Mouse (Mus musculus) cerebellum, adult 2 months (tissue): ENCODE measurements around the gene Top3a.

Experiments used
- CTCF ChIP-seq: fragments of 200-500 bp; IDR thresholded peaks from 2 replicates; pipeline ENCODE4 v1.5.1; 2011; ENCODE audit warnings: low read depth, mild to moderate bottlenecking, control low read depth, low read length, moderate library complexity, borderline replicate concordance; ENCODE audit not compliant: insufficient read depth
- POLR2A ChIP-seq: fragments of 200-500 bp; IDR thresholded peaks from 2 replicates; pipeline ENCODE4 v1.6.1; 2011; ENCODE audit warnings: low read length, control low read depth, borderline replicate concordance; ENCODE audit not compliant: insufficient read depth

GRCm38 (mm10) chr11:60809546-60809945, 32.4 kb upstream of the Top3a start:
- TF ChIP-seq CTCF (no peak), POLR2A (no peak)
